In the genomic region with DNA sequence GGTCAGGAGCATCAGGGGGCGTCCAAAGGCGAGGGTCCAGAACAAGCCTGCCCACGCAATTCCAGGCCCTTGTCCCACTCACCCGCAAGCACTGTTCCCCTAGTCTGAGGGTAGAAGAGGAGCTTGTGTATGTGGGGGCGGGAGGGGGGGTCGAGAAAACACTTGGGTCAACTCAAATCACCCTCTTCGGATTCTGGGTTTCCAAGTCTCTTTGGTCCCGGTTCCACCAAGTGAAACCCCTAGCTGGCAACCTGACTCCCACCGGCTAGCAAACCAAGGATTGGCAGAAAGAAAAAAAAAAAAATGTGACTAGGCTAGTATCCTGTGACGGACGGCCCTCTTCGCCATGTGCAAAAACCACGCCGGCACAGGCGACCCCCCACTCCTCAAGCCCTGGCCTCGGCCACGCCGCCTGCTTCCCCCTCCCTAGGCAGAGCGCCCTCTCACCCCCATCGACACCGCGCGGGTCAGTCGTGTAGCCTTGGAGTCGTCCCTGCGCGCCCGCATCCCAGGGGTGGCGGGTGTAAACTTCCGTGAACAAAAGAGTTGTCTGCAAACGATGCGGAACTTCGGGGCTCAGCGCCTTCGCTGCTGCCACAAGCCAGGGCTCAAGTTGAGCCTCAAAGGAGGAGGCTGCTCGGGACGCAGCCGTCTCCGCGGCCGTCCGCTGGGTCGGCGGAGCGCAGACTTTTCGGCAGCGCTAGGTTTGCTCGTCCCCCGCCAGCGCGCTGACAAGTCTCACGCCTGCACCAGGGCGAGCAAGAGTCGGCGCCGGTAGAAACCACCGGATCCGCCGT, we compare ENCODE assay signal across 8 mouse cellular contexts. TPM values are rescaled to one million over a fixed set of nuclear protein-coding genes. Genes with fewer than 3 reads are reported as not detected.
A peak's percentile ranks its signal among the peaks of the same experiment; 100 is the strongest.
DNase-seq lines count a peak whose midpoint lies in the region; ATAC-seq and TF ChIP-seq lines count a peak whose summit lies in the region.

No protein-coding gene starts in this region.

- intact Hi-C loops in heart, postnatal 10 days (cut with DNase I) = loop anchor here (5.0 to 10.0 kb wide), 2 partner anchors 141 to 238 kb away; partner anchors contain the start of gene Oat

- H3K4me3 ChIP-seq in embryonic fibroblast, embryonic 13.5 days (ENCODE audit: insufficient read depth, low read length) = peak overlapping the region; percentile 63
- peak overlapping the region; percentile 98 for H3K4me3 ChIP-seq in megakaryocyte, embryonic 14.5 days (replicated peaks)
- H3K4me3 ChIP-seq in spleen, adult 2 months (ENCODE audit: extremely low read depth, insufficient read depth, insufficient read length) = peak overlapping the region; percentile 84

- no peak for TF ChIP-seq CTCF in embryonic fibroblast, embryonic 13.5 days (IDR thresholded peaks at IDR 0.05; ENCODE audit: borderline replicate concordance, insufficient read depth, low read length)
- TF ChIP-seq CTCF in spleen, adult 2 months (IDR thresholded peaks at IDR 0.05; ENCODE audit: extremely low read depth, insufficient read depth, insufficient read length, insufficient replicate concordance) = no peak

- no peaks in the 10 kb centered on the region for H3K27me3 ChIP-seq in megakaryocyte, embryonic 14.5 days (replicated peaks)
- no peaks in the 10 kb centered on the region for H3K27me3 ChIP-seq in spleen, adult 2 months (ENCODE audit: control insufficient read depth, insufficient read depth, low read length)

- H3K4me1 ChIP-seq in embryonic fibroblast, embryonic 13.5 days (ENCODE audit: control insufficient read depth, insufficient read depth, low read length) = peaks cover 3% of the 10 kb centered on the region; the same call in 1 of the 2 replicates
- peaks cover 44% of the 10 kb centered on the region for H3K4me1 ChIP-seq in megakaryocyte, embryonic 14.5 days
- peaks cover 12% of the 10 kb centered on the region; the same call in 1 of the 2 replicates for H3K4me1 ChIP-seq in spleen, adult 2 months (ENCODE audit: control insufficient read depth, insufficient read depth, insufficient read length)

- H3K36me3 ChIP-seq in megakaryocyte, embryonic 14.5 days (replicated peaks; ENCODE audit: low read length) = peaks cover 8% of the 10 kb centered on the region
- no peaks in the 10 kb centered on the region for H3K36me3 ChIP-seq in spleen, adult 2 months (ENCODE audit: control insufficient read depth, insufficient read depth, low read length)

- WGBS in spleen, adult 2 months = under 1% methylated on average over 59 of the region's 59 CpGs

- no peak for ATAC-seq in cerebellum, adult (ENCODE audit: insufficient number of reproducible peaks, low FRiP score, low TSS enrichment)

- peak overlapping the region; percentile 72 for H3K27ac ChIP-seq in embryonic fibroblast, embryonic 13.5 days (ENCODE audit: insufficient read depth, low read length)
- peak overlapping the region; percentile 96 for H3K27ac ChIP-seq in spleen, adult 2 months (ENCODE audit: insufficient read depth, low read length)

- H3K9me3 ChIP-seq in megakaryocyte, embryonic 14.5 days = no peaks in the 10 kb centered on the region

- peak; percentile 58 for DNase-seq in cerebellum, adult 11 months
- DNase-seq in adrenal gland, postnatal 36 days = peak; percentile 68 to 76
- DNase-seq in heart, postnatal 10 days = peak; percentile 72 to 74
- peak; percentile 39 to 69 for DNase-seq in kidney, postnatal 36 days
- DNase-seq in spleen, adult 2 months (ENCODE audit: low read depth in 1 of 2, low spot score in 2 of 2) = peak in 1 of 2 experiments; percentile 58

- TF ChIP-seq POLR2A in embryonic fibroblast, embryonic 13.5 days (IDR thresholded peaks at IDR 0.05; ENCODE audit: low read depth, low read length) = no peak
- TF ChIP-seq POLR2A in spleen, adult 2 months (IDR thresholded peaks at IDR 0.05; ENCODE audit: low read depth, low read length) = peak; percentile 36; the same call in 1 of the 2 replicates

RNA-seq across cellular contexts. Expression of gene Fam53b, which starts 0.9 kb away (rescaled TPM):
- total RNA-seq in adrenal gland, postnatal 36 days (2021) = 10 to 100 TPM; 65.9 to 94.9 TPM
- 10.3 and 12.5 TPM in 2 replicates for polyA plus RNA-seq in embryonic fibroblast, embryonic 13.5 days (2011; ENCODE audit: insufficient read length, low read depth, missing spikeins)
- total RNA-seq in heart, postnatal 10 days (2021) = 10 to 100 TPM; 35.5 to 46.0 TPM
- polyA plus RNA-seq in megakaryocyte, embryonic 14.5 days (2012; ENCODE audit: insufficient read depth, low replicate concordance) = 22.1 and 77.4 TPM in 2 replicates
- 52.4 and 63.2 TPM in 2 replicates for polyA plus RNA-seq in spleen, adult 2 months (2012; rRNA removed)

RNA-seq across cellular contexts. Expression of gene Eef1akmt2, which starts 39.7 kb away (rescaled TPM):
- total RNA-seq in adrenal gland, postnatal 36 days (2021) = 10 to 100 TPM; 23.8 to 30.0 TPM
- 34.4 and 38.1 TPM in 2 replicates for polyA plus RNA-seq in embryonic fibroblast, embryonic 13.5 days (2011; ENCODE audit: insufficient read length, low read depth, missing spikeins)
- 10 to 100 TPM; 13.9 to 14.6 TPM for total RNA-seq in heart, postnatal 10 days (2021)
- polyA plus RNA-seq in megakaryocyte, embryonic 14.5 days (2012; ENCODE audit: insufficient read depth, low replicate concordance) = 4.8 and 8.7 TPM in 2 replicates
- polyA plus RNA-seq in spleen, adult 2 months (2012; rRNA removed) = 3.3 and 4.6 TPM in 2 replicates

RNA-seq across cellular contexts. Expression of gene Abraxas2, which starts 46.2 kb away (rescaled TPM):
- 10 to 100 TPM; 35.8 to 36.1 TPM for total RNA-seq in adrenal gland, postnatal 36 days (2021)
- 50.1 and 51.8 TPM in 2 replicates for polyA plus RNA-seq in embryonic fibroblast, embryonic 13.5 days (2011; ENCODE audit: insufficient read length, low read depth, missing spikeins)
- 10 to 100 TPM; 23.9 to 27.9 TPM for total RNA-seq in heart, postnatal 10 days (2021)
- polyA plus RNA-seq in megakaryocyte, embryonic 14.5 days (2012; ENCODE audit: insufficient read depth, low replicate concordance) = 1.8 TPM in 1 of 2 replicates, not detected in the other
- 7.1 and 7.2 TPM in 2 replicates for polyA plus RNA-seq in spleen, adult 2 months (2012; rRNA removed)
